In the genomic region with DNA sequence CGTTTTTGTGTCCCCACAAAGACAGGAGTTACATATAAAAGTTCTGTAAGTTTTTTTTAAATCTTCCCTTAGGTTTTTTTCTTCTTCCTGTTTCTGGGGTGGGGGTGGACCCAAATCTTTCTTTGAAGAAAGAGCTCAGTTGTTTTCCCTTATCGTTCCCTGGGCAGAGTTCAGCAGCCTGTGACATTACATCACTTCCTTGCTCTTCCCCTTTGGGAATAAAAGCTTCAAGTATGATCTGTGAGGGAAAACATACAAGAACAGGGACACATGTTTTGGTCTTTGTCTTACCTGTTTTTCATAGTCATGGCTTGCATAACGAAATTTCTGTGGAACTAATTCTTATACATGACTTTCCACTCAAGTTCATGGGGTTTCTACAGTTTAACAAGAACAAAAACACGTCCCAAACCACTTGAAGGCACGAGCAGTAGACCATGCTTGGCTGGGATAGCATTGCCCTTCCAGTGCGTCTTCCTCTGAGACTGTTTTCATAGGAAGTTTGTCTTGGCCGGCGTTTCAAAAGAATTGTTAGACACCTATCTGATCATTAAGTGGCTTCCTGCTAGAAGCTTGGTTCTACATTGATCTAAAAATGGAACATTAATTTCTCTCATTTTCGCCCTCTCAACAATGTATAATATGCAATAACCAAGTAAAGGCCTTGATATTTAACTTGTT, we compare ENCODE assay signal across 23 mouse cellular contexts.
DNase-seq lines count a peak whose midpoint lies in the region; ATAC-seq and TF ChIP-seq lines count a peak whose summit lies in the region.
"Had no signal": no experiment of that assay in that cellular context is flagged by ENCODE, and none has a peak within 500 bp of the region (broad histone marks: within the 10 kb centered on the region; RNA-seq: fewer than 3 reads in every experiment).

No protein-coding gene starts in this region.

- H3K9ac ChIP-seq in heart, adult 2 months (ENCODE audit: low read depth, low read length), result no peak overlapping the region
- H3K9ac ChIP-seq in heart, embryonic 14.5 days (ENCODE audit: low read length), result no peak overlapping the region
- H3K9ac ChIP-seq: embryonic facial prominence, embryonic 15.5 days; forebrain, embryonic 15.5 days; hindbrain, embryonic 15.5 days; intestine, embryonic 15.5 days; limb, embryonic 13.5 days; liver, embryonic 12.5 days; midbrain, embryonic 15.5 days; neural tube, embryonic 12.5 days had no signal

- TF ChIP-seq POLR2A in heart, adult 2 months (IDR thresholded peaks at IDR 0.05; ENCODE audit: insufficient read depth, low read depth, low read length), result no peak

- no peak for TF ChIP-seq EP300 in heart, adult 2 months (IDR thresholded peaks at IDR 0.05; ENCODE audit: insufficient read depth, low read depth, low read length)

- DNase-seq in heart, adult 2 months, result peak in 1 of 2 experiments; percentile 44
- DNase-seq in heart, embryonic 10.5 days (ENCODE audit: low spot score), result no peak
- peak; percentile 54 for DNase-seq in lung, postnatal 36 days
- no peak for DNase-seq in lung, postnatal 14 days
- DNase-seq in right cerebral cortex, adult 2 months (ENCODE audit: low spot score in 2 of 2), result no peak
- DNase-seq: adrenal gland, postnatal 25 days; cerebellum, adult 9-10 months; gastrocnemius, postnatal 10 days; layer of hippocampus, postnatal 36 days; lung, adult 18-20 months; lung, postnatal 10 days; retina, postnatal 1 day; thymus, postnatal 25 days had no signal

- peaks cover 41% of the 10 kb centered on the region for H3K36me3 ChIP-seq in heart, adult 2 months (ENCODE audit: control insufficient read depth, insufficient read depth, low read length)
- no peaks in the 10 kb centered on the region for H3K36me3 ChIP-seq in heart, embryonic 10.5 days
- H3K36me3 ChIP-seq in heart, embryonic 14.5 days (ENCODE audit: control insufficient read depth, insufficient read depth, low read length), result no peaks in the 10 kb centered on the region
- H3K36me3 ChIP-seq: embryonic facial prominence, embryonic 15.5 days; forebrain, embryonic 15.5 days; hindbrain, embryonic 15.5 days; intestine, embryonic 15.5 days; limb, embryonic 13.5 days; liver, embryonic 12.5 days; midbrain, embryonic 15.5 days; neural tube, embryonic 12.5 days had no signal

- no peak overlapping the region for H3K4me3 ChIP-seq in heart, adult 2 months
- no peak overlapping the region for H3K4me3 ChIP-seq in heart, embryonic 10.5 days
- no peak overlapping the region for H3K4me3 ChIP-seq in heart, embryonic 14.5 days (ENCODE audit: control insufficient read depth in 1 of 2, insufficient read depth in 1 of 2, low read depth in 1 of 2, low read length in 2 of 2)
- H3K4me3 ChIP-seq: embryonic facial prominence, embryonic 15.5 days; forebrain, embryonic 15.5 days; hindbrain, embryonic 15.5 days; intestine, embryonic 15.5 days; limb, embryonic 13.5 days; liver, embryonic 12.5 days; midbrain, embryonic 15.5 days; neural tube, embryonic 12.5 days had no signal

- H3K79me2 ChIP-seq in heart, adult 2 months (replicated peaks; ENCODE audit: control insufficient read depth, insufficient read depth, low read length), result no peaks in the 10 kb centered on the region; the same call in 1 of the 2 replicates

- H3K4me1 ChIP-seq in heart, adult 2 months (ENCODE audit: control insufficient read depth, insufficient read depth, low read length), result peaks cover 12% of the 10 kb centered on the region
- H3K4me1 ChIP-seq in heart, embryonic 10.5 days, result no peaks in the 10 kb centered on the region
- H3K4me1 ChIP-seq in heart, embryonic 14.5 days (ENCODE audit: control insufficient read depth in 2 of 2, insufficient read depth in 2 of 2, low read length in 2 of 2), result 0 out of 4 replicates have a peak, but pooled peaks cover 2 to 4% of the 10 kb centered on the region in 2 experiments
- H3K4me1 ChIP-seq: forebrain, embryonic 15.5 days; hindbrain, embryonic 15.5 days; intestine, embryonic 15.5 days; liver, embryonic 12.5 days; midbrain, embryonic 15.5 days; neural tube, embryonic 12.5 days had no signal

- ATAC-seq in heart, embryonic 14.5 days (ENCODE audit: insufficient number of reproducible peaks, insufficient read depth, low FRiP score, low read depth), result no peak
- no peak for ATAC-seq in megakaryocyte progenitor cell, adult 5-6 weeks (replicated peaks; ENCODE audit: poor library complexity)
- ATAC-seq: forebrain, embryonic 15.5 days; intestine, embryonic 15.5 days; liver, embryonic 12.5 days; midbrain, embryonic 15.5 days had no signal

- H3K9me3 ChIP-seq in heart, embryonic 10.5 days, result no peaks in the 10 kb centered on the region
- H3K9me3 ChIP-seq in heart, embryonic 14.5 days (ENCODE audit: control insufficient read depth, low read length), result no peaks in the 10 kb centered on the region
- H3K9me3 ChIP-seq: embryonic facial prominence, embryonic 15.5 days; forebrain, embryonic 15.5 days; hindbrain, embryonic 15.5 days; intestine, embryonic 15.5 days; limb, embryonic 13.5 days; liver, embryonic 12.5 days; midbrain, embryonic 15.5 days; neural tube, embryonic 12.5 days had no signal

- intact Hi-C loops in heart, adult 2 months (cut with DNase I), result loop anchor here (1.0 to 5.0 kb wide), 2 partner anchors 52 to 148 kb away; no protein-coding TSS in a partner anchor

- 30% methylated on average over 9 of the region's 9 CpGs for WGBS in heart, adult 2 months
- WGBS in heart, embryonic 10.5 days, result 63% methylated on average over 9 of the region's 9 CpGs
- 54% methylated on average over 9 of the region's 9 CpGs for WGBS in heart, embryonic 14.5 days

- H3K4me2 ChIP-seq in heart, embryonic 14.5 days (ENCODE audit: low read length), result no peak overlapping the region
- H3K4me2 ChIP-seq: embryonic facial prominence, embryonic 15.5 days; forebrain, embryonic 15.5 days; hindbrain, embryonic 15.5 days; intestine, embryonic 15.5 days; limb, embryonic 13.5 days; liver, embryonic 12.5 days; midbrain, embryonic 15.5 days; neural tube, embryonic 12.5 days had no signal

- H3K27ac ChIP-seq in heart, adult 2 months, result peak overlapping the region; percentile 82
- no peak overlapping the region for H3K27ac ChIP-seq in heart, embryonic 10.5 days
- peak overlapping the region; percentile 27 to 67; a peak in 2 of 4 replicates for H3K27ac ChIP-seq in heart, embryonic 14.5 days (replicated peaks in 1 of 2; ENCODE audit: control insufficient read depth in 1 of 2, insufficient read depth in 1 of 2, low read depth in 2 of 2, low read length in 2 of 2)
- H3K27ac ChIP-seq: embryonic facial prominence, embryonic 15.5 days; forebrain, embryonic 15.5 days; hindbrain, embryonic 15.5 days; intestine, embryonic 15.5 days; limb, embryonic 13.5 days; liver, embryonic 12.5 days; midbrain, embryonic 15.5 days; neural tube, embryonic 12.5 days had no signal

- TF ChIP-seq CTCF in heart, adult 2 months (IDR thresholded peaks at IDR 0.05), result no peak

- no peaks in the 10 kb centered on the region for H3K27me3 ChIP-seq in heart, adult 2 months (ENCODE audit: control insufficient read depth, insufficient read depth, low read length)
- no peaks in the 10 kb centered on the region for H3K27me3 ChIP-seq in heart, embryonic 10.5 days (ENCODE audit: insufficient read depth, poor library complexity, severe bottlenecking)
- no peaks in the 10 kb centered on the region for H3K27me3 ChIP-seq in heart, embryonic 14.5 days (ENCODE audit: control insufficient read depth, insufficient read depth, low read length)
- H3K27me3 ChIP-seq: embryonic facial prominence, embryonic 15.5 days; forebrain, embryonic 15.5 days; hindbrain, embryonic 15.5 days; intestine, embryonic 15.5 days; limb, embryonic 13.5 days; liver, embryonic 12.5 days; midbrain, embryonic 15.5 days; neural tube, embryonic 12.5 days had no signal
